Mouse (Mus musculus): Measurements from ENCODE around the gene Gcnt7.
A peak's percentile ranks its signal among the peaks of the same experiment; 100 is the strongest.

Gcnt7 gene

DNA sequence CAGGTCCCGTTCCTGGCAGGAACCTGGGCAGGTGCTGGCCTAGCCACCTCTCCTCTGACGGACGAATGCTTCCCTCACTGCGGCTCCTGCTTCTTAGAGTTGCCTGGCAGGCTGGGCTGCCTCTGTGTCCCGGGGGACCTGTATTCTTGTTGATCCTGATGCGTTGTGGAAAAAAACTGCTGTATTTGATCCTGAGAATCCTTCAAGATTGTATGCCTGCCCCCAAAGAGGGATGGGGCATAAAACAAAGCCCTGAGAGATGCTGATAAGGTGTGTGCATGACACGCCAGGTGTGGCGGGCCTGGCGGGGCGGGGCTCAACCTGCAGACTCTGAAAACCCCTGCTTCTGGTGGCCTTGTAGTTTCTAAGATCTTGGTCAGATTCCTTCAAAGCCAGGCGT, at the start of gene Gcnt7:
TSS of gene Gcnt7 (minus strand) at position 101 of the 400 bp plus-strand sequence.
- no peak for DNase-seq (ENCODE audit: low spot score)

DNA sequence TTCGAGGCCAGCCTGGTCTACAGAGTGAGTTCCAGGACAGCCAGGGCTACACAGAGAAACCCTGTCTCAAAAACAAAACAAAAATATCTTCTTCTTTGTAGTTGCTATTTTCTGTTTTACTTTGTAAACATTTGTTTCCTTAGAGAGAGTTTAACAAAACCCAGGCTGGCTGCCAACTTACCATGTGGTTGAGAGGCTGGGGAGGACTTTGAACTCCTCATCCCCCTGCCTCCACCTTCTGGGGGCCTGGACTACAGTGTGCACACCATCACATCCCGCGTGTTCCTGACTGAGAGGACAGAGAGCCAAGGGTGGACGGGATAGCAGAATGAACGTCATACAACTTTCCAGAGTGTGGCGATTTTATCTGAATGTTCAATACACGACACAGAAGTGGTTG, 47.7 kb upstream of the Gcnt7 start:
- DNase-seq (ENCODE audit: low spot score) = no peak

DNA sequence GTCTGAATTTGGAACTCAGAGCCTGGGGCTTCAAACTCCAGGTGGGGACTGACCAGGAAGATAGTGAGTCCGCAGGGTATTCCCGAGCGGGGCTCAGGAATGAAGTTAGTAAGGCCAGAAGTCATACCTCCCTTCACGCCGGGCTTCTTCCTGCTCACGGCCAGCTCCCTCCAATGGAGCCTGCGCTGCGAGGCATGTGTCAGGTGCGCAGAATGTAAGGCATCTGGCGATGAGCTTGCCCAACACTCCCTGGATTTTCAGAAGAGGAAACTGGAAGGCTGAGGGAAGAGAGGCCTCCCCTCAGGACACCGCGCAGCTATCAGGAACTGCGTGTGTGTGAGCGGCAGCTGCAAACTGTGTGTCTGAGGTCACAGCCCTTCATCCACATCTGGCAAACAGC, 43.8 kb upstream of the Gcnt7 start:
- DNase-seq (ENCODE audit: low spot score) = no peak

DNA sequence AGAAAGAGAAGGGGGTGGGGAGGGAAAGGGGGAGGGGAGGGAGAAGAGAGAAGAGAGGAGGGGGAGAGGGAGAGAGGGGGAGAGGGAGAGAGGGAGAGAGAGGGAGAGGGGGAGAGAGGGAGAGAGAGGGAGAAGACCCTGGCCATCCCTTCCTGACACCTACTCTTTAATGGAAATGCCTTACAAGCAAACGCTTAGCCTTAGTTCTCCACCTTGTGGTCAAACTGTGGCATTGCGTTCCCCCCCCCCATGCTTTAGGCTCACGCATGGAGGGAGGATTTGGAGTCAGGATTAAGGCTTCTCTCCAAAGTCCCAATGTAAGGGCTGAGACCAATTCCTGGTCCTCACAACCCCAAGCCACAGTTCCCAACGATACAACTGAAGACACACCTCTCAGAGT, 42.9 kb upstream of the Gcnt7 start:
- DNase-seq (ENCODE audit: low spot score) = no peak

GRCm38 (mm10) chr2:172500752-172501316, 42.4 kb upstream of the Gcnt7 start:
- no peak for DNase-seq (ENCODE audit: low spot score)

DNA sequence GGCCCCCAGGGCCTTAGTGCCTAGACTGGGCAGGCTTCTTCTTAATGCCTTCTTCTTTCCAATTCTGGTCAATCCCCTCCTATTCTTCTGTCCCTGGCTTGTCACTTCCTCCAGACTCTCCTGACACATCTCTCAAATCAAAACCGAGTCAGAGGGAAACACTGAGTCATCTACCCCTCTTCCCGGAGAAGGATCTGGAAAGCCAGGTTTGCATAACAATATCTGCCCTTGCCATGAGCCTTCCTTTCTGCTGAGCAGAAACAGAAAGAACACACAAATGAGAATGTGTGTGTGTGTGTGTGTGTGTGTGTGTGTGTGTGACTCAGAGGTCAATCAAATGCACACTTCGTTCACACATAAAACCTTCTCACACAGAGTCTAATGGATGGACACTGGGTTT, 40.4 kb upstream of the Gcnt7 start:
- no peak for DNase-seq (ENCODE audit: low spot score)

- DNase-seq (ENCODE audit: low spot score) = no peak
These were observed 38.4 kb upstream of the Gcnt7 start for GRCm38 (mm10) chr2:172496736-172497345.

GRCm38 (mm10) chr2:172484696-172485370, 26.4 kb upstream of the Gcnt7 start:
- no peak for DNase-seq (ENCODE audit: low spot score)

GRCm38 (mm10) chr2:172483766-172484413, 25.5 kb upstream of the Gcnt7 start:
- DNase-seq (ENCODE audit: low spot score) = no peak

DNA sequence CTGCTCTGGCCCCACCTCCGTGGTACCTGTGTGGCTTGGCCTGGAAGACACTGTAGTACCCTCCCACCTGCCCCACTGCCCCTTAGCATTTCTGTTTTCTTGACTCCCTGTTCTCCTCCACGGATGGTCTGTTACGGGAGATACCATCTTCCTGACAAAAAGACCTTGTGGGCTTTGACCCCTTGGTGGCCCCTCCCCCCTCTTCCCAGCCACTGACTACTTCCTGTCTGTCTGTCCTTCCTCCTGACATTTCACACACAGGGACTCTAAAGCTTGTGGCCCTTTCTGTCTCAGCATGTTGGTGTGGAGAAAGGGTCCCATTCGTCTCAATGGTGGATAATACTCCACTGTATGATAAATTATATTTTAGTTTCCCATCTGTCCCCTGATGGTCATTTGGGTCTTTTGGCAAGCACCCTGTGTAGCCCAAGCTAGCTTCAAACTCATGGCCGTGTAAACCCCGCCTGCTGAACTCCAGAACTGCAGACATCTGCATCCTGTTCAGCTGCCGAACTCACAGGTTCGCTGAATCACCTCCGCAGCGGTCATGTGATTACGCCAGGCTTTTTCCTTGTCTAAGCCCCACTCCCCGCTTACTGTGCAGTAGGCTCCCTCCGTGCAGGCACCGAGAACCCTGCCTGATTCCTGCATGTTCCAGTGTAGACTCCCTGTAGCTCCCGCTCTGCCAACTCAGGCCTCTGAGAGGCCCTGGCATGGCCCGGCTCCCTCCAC, 23.4 kb upstream of the Gcnt7 start:
- DNase-seq (ENCODE audit: low spot score) = no peak

- DNase-seq (ENCODE audit: low spot score) = no peak
These were observed 21.9 kb upstream of the Gcnt7 start for GRCm38 (mm10) chr2:172480296-172480695.

GRCm38 (mm10) chr2:172477860-172478259, 19.5 kb upstream of the Gcnt7 start:
- no peak for DNase-seq (ENCODE audit: low spot score)

- no peak for DNase-seq (ENCODE audit: low spot score)
These were observed 19.0 kb upstream of the Gcnt7 start for GRCm38 (mm10) chr2:172477350-172477749.

- no peak for DNase-seq (ENCODE audit: low spot score)
These were observed 18.4 kb upstream of the Gcnt7 start for GRCm38 (mm10) chr2:172476707-172477260.

DNA sequence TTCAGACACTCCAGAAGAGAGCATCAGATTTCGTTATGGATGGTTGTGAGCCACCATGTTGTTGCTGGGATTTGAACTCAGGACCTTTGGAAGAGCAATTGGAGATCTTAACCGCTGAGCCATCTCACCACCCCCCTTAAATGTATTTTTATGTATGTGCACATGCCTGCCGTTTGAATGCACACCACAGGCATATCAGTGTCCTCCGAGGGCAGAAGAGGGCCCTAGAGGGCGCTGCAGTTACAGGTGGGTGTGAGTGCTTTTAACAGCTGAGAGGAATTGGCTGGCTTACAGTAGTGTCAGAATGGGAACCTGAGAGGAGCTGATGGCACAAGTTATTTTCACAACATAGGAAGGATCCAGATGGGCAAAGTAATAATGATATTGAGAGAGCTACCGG, 16.6 kb upstream of the Gcnt7 start:
- no peak for DNase-seq (ENCODE audit: low spot score)

- DNase-seq (ENCODE audit: low spot score) = no peak
These were observed 15.2 kb upstream of the Gcnt7 start for GRCm38 (mm10) chr2:172473591-172473990.

DNA sequence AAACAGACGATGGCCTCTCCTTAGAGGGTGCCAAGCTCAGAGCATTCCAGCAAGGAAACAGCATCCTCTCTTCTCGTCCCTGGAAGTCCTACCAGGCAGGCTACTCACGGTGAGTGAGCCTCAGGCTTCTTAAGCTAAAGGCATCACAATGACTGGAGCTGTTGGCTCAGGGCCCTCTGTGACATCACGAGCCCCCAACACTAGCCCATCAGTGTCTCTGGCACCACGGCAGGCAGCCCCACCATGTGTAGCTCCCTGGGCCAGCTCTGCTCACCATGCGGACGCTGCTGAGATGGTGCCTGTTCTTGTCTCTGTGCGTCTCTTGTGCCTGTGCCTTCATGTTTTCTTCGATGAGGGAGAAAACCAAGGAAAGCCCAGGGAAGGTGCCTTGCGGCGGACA, 13.9 kb upstream of the Gcnt7 start, which contains the start of gene Fam209:
TSS of gene Fam209 (plus strand) at position 203 of the 400 bp plus-strand sequence.
- no peak for DNase-seq (ENCODE audit: low spot score)

DNA sequence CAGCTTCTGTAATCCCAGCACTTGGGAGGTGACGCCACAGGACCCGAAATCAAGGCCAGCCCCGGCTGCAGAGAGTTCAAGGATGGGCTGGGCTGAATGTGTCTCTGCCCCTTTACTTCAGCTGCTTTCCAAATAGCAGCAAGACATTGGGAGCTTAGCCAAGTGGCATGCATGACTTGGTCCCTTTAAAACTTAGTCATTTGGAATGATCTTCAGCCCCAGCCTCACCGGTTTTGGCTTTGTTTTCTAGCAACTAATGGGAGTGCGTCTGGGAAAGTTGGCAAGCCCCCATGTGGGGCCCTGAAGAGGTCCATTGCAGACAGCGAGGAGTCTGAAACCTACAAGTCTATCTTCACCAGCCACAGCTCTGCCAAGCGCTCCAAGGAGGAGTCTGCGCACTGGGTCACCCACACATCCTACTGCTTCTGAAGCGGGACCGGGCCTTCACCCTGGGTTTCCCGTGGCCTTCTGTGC, 10.0 kb upstream of the Gcnt7 start:
- DNase-seq (ENCODE audit: low spot score) = peak; percentile 19

DNA sequence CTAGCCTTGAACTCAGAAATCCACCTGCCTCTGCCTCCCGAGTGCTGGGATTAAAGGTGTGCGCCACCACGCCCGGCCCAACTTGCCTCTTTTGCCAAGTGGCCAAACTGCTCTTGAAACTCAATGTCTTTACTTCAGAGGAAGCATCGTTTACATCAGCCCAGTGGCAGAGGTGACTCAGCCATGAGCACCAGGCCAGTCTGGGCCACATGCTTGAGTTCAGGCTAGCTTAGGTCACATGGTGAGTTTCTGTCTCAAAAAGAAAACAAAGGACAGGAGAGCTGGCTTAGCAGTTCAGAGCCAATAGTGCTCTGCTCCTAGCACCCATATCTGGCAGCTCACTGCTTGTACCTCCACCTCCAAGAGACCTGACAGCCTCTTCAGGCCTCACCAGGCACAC, 8.8 kb upstream of the Gcnt7 start:
- DNase-seq (ENCODE audit: low spot score) = no peak

DNA sequence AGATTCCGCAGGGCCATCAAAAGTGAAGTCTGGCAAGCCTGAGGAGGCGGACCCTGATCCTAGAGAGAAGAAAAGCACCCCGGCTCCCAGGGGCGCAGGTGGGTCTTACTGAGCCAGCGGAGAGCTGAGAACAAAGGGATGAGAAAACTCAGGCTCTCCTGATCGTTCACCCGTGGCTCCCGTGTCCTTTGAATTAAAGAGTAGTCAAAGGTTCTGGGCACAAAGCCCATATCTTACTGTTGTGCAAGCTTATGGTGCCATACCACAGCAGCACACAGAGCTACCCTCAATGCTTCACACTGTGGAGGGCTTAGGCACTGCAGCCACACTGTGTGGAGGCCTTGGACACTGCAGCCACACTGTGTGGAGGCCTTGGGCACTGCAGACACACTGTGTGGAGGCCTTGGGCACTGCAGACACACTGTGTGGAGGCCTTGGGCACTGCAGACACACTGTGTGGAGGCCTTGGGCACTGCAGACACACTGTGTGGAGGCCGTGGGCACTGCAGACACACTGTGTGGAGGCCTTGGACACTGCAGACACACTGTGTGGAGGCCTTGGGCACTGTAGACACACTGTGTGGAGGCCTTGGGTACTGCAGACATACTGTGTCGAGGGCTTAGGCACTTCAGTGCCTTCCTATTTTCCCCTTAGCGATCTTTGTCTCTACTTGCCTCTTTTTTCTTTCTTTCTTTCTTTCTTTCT, 8.2 kb upstream of the Gcnt7 start:
- DNase-seq (ENCODE audit: low spot score) = no peak

DNA sequence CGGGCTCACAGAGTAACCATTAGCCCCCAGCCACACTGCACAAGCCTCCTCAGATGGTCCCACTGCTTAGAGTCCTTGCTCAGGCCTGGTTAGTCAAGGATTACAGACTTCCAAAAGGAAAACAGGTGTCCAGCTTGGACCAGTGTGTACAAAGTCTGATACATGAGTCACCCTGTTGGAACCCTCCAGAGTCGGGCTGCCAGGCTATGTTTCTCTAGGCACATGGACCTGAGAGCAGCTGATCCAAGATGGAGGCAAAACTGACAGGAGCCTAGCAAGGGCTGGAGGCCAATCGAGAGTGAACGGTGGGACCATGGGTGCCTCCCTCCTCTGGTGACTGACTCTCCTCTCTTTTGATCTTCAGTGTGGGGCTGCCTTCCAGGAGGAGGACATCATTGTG, 4.4 kb upstream of the Gcnt7 start:
- DNase-seq (ENCODE audit: low spot score) = no peak
